Mouse (Mus musculus) spleen, adult 2 months (tissue): ENCODE measurements around the gene Fads1. TPM values are rescaled to one million over a fixed set of nuclear protein-coding genes. Genes with fewer than 3 reads are reported as not detected.

Source experiments
- DNase-seq, 2 experiments: peaks; one replicate each; pipeline versions ENCODE4 v3.0.0 to v3.0.0-alpha.2; 2012 to 2021; ENCODE audit warnings: low spot score in 2 of 2, low read depth in 1 of 2
- H3K27ac ChIP-seq: fragments of 200-500 bp; 2 replicates; pipeline ENCODE4 v1.5.1; 2012; ENCODE audit warnings: low read length, inconsistent platforms; ENCODE audit not compliant: insufficient read depth
- H3K27me3 ChIP-seq: fragments of 200-500 bp; 2 replicates; pipeline ENCODE4 v1.6.1; 2012; ENCODE audit warnings: mild to moderate bottlenecking, moderate library complexity, low read length, inconsistent platforms; ENCODE audit not compliant: control insufficient read depth, insufficient read depth
- H3K36me3 ChIP-seq: fragments of 200-500 bp; 2 replicates; pipeline ENCODE4 v1.6.1; 2012; ENCODE audit warnings: mild to moderate bottlenecking, low read length, inconsistent platforms; ENCODE audit not compliant: control insufficient read depth, insufficient read depth
- H3K4me1 ChIP-seq: fragments of 200-500 bp; 2 replicates; pipeline ENCODE4 v1.6.1; 2011; ENCODE audit warnings: inconsistent platforms; ENCODE audit not compliant: control insufficient read depth, insufficient read depth, insufficient read length
- H3K4me3 ChIP-seq: fragments of 200-500 bp; 2 replicates; pipeline ENCODE4 v1.5.1; 2011; ENCODE audit warnings: mild to moderate bottlenecking, inconsistent platforms; ENCODE audit not compliant: insufficient read depth, insufficient read length; ENCODE audit errors: extremely low read depth
- CTCF ChIP-seq: fragments of 200-500 bp; IDR thresholded peaks from 2 replicates; pipeline ENCODE4 v1.5.1; 2011; ENCODE audit warnings: mild to moderate bottlenecking, inconsistent platforms; ENCODE audit not compliant: insufficient read depth, insufficient read length, insufficient replicate concordance; ENCODE audit errors: extremely low read depth
- POLR2A ChIP-seq: fragments of 200-500 bp; IDR thresholded peaks from 2 replicates; pipeline ENCODE4 v1.6.1; 2011; ENCODE audit warnings: low read depth, low read length, inconsistent platforms
- WGBS: fragments of 180-500 bp; shearing (Covaris S2); methylation state at CpG from one replicate; pipeline ENCODE4 v1.1.7; 2018; 5-methylcytosine and 5-hydroxymethylcytosine counted together
- polyA plus RNA-seq: library from polyadenylated mRNA; depleted of rRNA; stranded (reverse); fragments of >200 nt; gene quantifications from 2 replicates; pipeline ENCODE4 v1.2.3, GENCODE M21; 2012

Gene Fads1
- polyA plus RNA-seq, 1 experiment: 17.8 TPM

DNA sequence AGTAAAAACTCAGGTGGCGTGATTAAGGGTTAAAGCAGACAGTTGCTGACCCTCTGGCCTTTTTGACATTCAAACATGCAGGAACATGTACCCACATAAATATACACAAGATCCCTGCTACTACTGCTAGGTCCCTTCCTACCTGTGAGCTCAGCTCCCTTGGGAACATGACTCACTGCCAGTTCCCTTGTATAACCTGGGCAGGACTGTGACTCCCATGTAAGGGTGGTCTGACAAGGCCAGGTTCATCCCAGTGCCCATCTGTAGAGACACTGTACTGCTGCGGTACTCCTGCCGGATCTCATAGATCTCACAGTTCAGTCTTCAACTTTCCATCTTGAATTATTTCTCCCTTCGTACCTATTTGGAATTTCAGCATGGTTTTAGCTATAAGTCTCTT lies 14.4 kb downstream of the Fads1 start:
- Histone ChIP-seq H3K36me3 (peaks cover 14% of the 10 kb centered on the region), H3K4me1 (no peaks in the 10 kb centered on the region)
- 95% methylated on average over 4 of the region's 4 CpGs for WGBS

DNA sequence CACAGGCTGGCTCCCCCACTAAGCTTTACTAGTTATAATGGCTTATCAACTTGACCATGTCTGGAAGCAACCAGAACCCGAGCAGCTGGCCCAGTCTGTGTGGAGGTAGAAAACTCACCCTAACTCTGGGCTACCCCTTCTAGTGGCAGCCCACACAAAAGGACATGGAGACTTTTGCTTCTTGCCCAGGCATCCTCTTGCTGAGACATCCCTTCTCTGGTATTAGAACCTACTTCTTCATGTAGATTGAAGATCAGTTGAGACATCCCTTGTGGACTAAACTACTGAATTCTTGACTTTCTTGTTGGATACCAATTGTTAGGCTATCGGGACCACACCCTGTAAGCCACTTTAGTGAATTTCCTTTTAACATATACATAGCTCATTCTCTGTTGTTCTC lies 15.6 kb downstream of the Fads1 start:
- peaks cover 14% of the 10 kb centered on the region for H3K36me3 ChIP-seq
- TF ChIP-seq CTCF (no peak), POLR2A (no peak)
- H3K4me1 ChIP-seq: no peaks in the 10 kb centered on the region; the same call in 1 of the 2 replicates
- no peak overlapping the region for H3K4me3 ChIP-seq
- H3K27me3 ChIP-seq: no peaks in the 10 kb centered on the region
- WGBS: 89% methylated on average over 2 of the region's 2 CpGs
- DNase-seq: no peak
- H3K27ac ChIP-seq: no peak overlapping the region

More for the DNA sequence above, 14.4 kb downstream of the Fads1 start:
- H3K4me3 ChIP-seq: no peak overlapping the region
- DNase-seq: no peak
- TF ChIP-seq POLR2A (no peak), CTCF (no peak)
- no peaks in the 10 kb centered on the region for H3K27me3 ChIP-seq
- H3K27ac ChIP-seq: no peak overlapping the region

- Histone ChIP-seq H3K27ac (no peak overlapping the region), H3K4me3 (no peak overlapping the region), H3K27me3 (no peaks in the 10 kb centered on the region), H3K4me1 (no peaks in the 10 kb centered on the region; the same call in 1 of the 2 replicates), H3K36me3 (peaks cover 14% of the 10 kb centered on the region)
- TF ChIP-seq POLR2A: no peak
- peak; percentile 83; the same call in 1 of the 2 replicates for TF ChIP-seq CTCF
- peak in 1 of 2 experiments; percentile 68 for DNase-seq
- WGBS: 27% methylated on average over 3 of the region's 3 CpGs
These were observed 16.0 kb downstream of the Fads1 start for GRCm38 (mm10) chr19:10198723-10199122.

- DNase-seq: no peak
These were observed 20.6 kb downstream of the Fads1 start for GRCm38 (mm10) chr19:10203146-10203847.

GRCm38 (mm10) chr19:10203848-10204615 lies 21.3 kb downstream of the Fads1 start, which contains the start of the genes Tmem258 and Fen1:
Gene Tmem258, plus strand, starts transcription at chr19:10204014.
Gene Fen1, minus strand, starts transcription at chr19:10204169.
- Histone ChIP-seq H3K4me3 (peak within 1 kb of the TSS; percentile 95), H3K4me1 (no peaks in the 10 kb centered on the region; the same call in 1 of the 2 replicates), H3K27me3 (no peaks in the 10 kb centered on the region), H3K36me3 (peaks cover 27% of the 10 kb centered on the region), H3K27ac (peak within 1 kb of the TSS; percentile 93)
- no peak for TF ChIP-seq CTCF
- TF ChIP-seq POLR2A: peak; percentile 52; the same call in 1 of the 2 replicates
- under 1% methylated on average over 40 of the region's 40 CpGs for WGBS
- peak; percentile 82 to 86 for DNase-seq

More at GRCm38 (mm10) chr19:10203146-10203847, 20.6 kb downstream of the Fads1 start:
- Histone ChIP-seq H3K27ac (peak overlapping the region; percentile 93), H3K27me3 (no peaks in the 10 kb centered on the region), H3K4me3 (peak overlapping the region; percentile 95), H3K4me1 (no peaks in the 10 kb centered on the region; the same call in 1 of the 2 replicates), H3K36me3 (peaks cover 25% of the 10 kb centered on the region)
- TF ChIP-seq CTCF: no peak
- TF ChIP-seq POLR2A: no peak
- 2% methylated on average over 23 of the region's 23 CpGs for WGBS

GRCm38 (mm10) chr19:10204616-10205001 lies 21.9 kb downstream of the Fads1 start:
- no peak for TF ChIP-seq POLR2A
- no peak for TF ChIP-seq CTCF
- H3K36me3 ChIP-seq: peaks cover 28% of the 10 kb centered on the region
- WGBS: under 1% methylated on average over 5 of the region's 5 CpGs

GRCm38 (mm10) chr19:10205051-10205450 lies 22.4 kb downstream of the Fads1 start:
- no peak for DNase-seq
- Histone ChIP-seq H3K4me1 (no peaks in the 10 kb centered on the region; the same call in 1 of the 2 replicates), H3K4me3 (no peak overlapping the region), H3K27ac (no peak overlapping the region), H3K36me3 (peaks cover 27% of the 10 kb centered on the region), H3K27me3 (no peaks in the 10 kb centered on the region)
- WGBS: 77% methylated on average over 6 of the region's 6 CpGs
- TF ChIP-seq CTCF: no peak
- TF ChIP-seq POLR2A: no peak

More at GRCm38 (mm10) chr19:10204616-10205001, 21.9 kb downstream of the Fads1 start:
- peak; percentile 17 to 52 for DNase-seq
- no peak overlapping the region for H3K27ac ChIP-seq
- no peaks in the 10 kb centered on the region for H3K27me3 ChIP-seq
- no peaks in the 10 kb centered on the region; the same call in 1 of the 2 replicates for H3K4me1 ChIP-seq
- peak overlapping the region; percentile 15; the same call in 1 of the 2 replicates for H3K4me3 ChIP-seq
